Mouse (Mus musculus): Measurements from ENCODE around the gene Nop53. TPM values are rescaled to one million over a fixed set of nuclear protein-coding genes. Genes with fewer than 3 reads are reported as not detected.
"Not testable (repeated sequence)": the region's sequence is repeated elsewhere in the genome, so short reads cannot be mapped to it uniquely, and the experiment has no call there.

Gene Nop53
- total RNA-seq, 2 experiments from 2014 or later: 115 to 121 TPM

DNA sequence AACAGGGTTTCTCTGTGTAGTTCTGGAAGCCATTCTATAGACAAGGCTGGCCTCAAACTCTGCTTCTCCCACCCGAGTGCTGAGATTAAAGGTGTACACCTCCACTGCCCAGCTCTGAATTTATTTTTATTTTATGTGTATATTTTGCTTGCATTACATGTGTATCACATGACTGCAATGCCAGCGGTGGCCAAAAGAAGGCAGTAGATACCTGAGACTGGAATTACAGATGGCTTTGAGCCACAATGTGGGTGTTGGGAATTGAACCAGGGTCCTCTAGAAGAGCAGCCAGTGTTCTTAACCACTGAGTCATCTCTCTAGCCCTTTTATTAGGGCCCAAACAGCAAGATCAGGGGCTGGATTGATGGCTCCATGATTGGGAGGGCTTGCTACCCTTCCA lies 15.3 kb downstream of the Nop53 start:
- peak; percentile 55 for TF ChIP-seq CTCF (conservative IDR thresholded peaks at IDR 0.05)
- DNase-seq (ENCODE audit: low spot score in 2 of 2): no peak
- Histone ChIP-seq H3K4me3 (no peak overlapping the region), H3K27ac (no peak overlapping the region)

- Histone ChIP-seq H3K27ac (no peak overlapping the region), H3K4me3 (no peak overlapping the region)
- peak; percentile 80 for TF ChIP-seq CTCF (conservative IDR thresholded peaks at IDR 0.05)
- DNase-seq (ENCODE audit: low spot score in 2 of 2): peak in 1 of 2 experiments; percentile 49
Measured at GRCm38 (mm10) chr7:15929910-15930309, 16.0 kb downstream of the Nop53 start.

- DNase-seq (ENCODE audit: low spot score in 2 of 2): peak; percentile 92 to 93
- no peak for TF ChIP-seq CTCF (conservative IDR thresholded peaks at IDR 0.05)
- Histone ChIP-seq H3K4me3 (peak within 1 kb of the TSS; percentile 95), H3K27ac (peak within 1 kb of the TSS; percentile 100)
Measured at GRCm38 (mm10) chr7:15922220-15922773, 23.6 kb downstream of the Nop53 start, which contains the start of gene Selenow. Gene Selenow, minus strand, starts transcription at chr7:15922402.

DNA sequence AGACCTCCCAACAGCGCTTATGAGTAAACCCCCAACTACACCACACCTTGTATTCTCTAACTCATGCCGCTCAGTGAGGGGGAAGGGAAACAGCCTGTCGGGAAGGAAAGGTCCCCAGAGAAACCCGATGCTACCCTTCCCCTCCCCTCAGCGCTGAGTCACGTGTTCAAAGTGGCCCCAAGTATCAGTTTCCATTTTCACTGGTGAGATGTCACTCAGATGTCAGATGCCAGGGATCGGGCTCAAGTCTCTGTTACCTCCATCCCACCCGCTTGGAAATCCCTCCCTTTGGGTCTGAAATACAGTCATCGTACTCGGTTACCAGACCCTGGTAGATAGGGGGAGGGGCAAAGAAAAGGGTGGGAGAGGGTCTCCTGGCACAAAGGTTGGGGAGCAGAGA lies 24.1 kb downstream of the Nop53 start:
- DNase-seq (ENCODE audit: low spot score in 2 of 2): peak; percentile 23 to 39
- TF ChIP-seq CTCF (conservative IDR thresholded peaks at IDR 0.05): no peak
- Histone ChIP-seq H3K27ac (peak overlapping the region; percentile 100), H3K4me3 (peak overlapping the region; percentile 95)

DNA sequence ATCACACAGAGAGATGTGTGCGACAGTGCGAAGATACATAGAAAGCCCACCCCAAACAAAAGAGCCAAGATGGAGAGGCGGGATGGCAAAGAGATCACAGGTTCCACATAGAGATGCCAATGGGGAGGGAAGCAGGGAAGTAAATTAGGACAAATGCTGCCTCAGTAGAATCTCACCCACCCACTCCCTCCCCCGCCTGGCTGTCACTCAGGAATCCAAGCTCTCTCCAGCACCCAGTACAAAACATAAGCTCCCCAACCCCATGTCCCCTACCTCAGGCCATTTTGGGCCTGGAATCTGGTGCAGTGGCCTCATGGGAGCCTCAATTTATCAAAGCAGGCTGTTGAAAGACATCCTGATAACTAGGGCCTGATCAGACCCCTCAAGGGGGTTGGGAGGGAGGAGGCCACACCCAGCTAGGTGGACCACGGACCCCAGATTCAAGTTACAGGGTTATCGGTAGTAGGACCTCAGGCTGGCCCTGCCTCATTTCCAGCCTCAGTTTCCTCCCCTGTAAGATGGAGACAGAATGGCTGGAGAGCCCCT lies 25.2 kb downstream of the Nop53 start:
- Histone ChIP-seq H3K27ac (peak overlapping the region; percentile 100), H3K4me3 (peak overlapping the region; percentile 95)
- no peak for TF ChIP-seq CTCF (conservative IDR thresholded peaks at IDR 0.05)
- peak; percentile 45 to 58 for DNase-seq (ENCODE audit: low spot score in 2 of 2)

- peak overlapping the region; percentile 100 for H3K27ac ChIP-seq
- DNase-seq (ENCODE audit: low spot score in 2 of 2): no peak
- peak overlapping the region; percentile 95 for H3K4me3 ChIP-seq
- no peak for TF ChIP-seq CTCF (conservative IDR thresholded peaks at IDR 0.05)
Measured at GRCm38 (mm10) chr7:15919947-15920346, 25.9 kb downstream of the Nop53 start.

GRCm38 (mm10) chr7:15918371-15918770 lies 27.5 kb downstream of the Nop53 start:
- no peak for DNase-seq (ENCODE audit: low spot score in 2 of 2)
- TF ChIP-seq CTCF (conservative IDR thresholded peaks at IDR 0.05): no peak
- Histone ChIP-seq H3K4me3 (no peak overlapping the region), H3K27ac (no peak overlapping the region)

DNA sequence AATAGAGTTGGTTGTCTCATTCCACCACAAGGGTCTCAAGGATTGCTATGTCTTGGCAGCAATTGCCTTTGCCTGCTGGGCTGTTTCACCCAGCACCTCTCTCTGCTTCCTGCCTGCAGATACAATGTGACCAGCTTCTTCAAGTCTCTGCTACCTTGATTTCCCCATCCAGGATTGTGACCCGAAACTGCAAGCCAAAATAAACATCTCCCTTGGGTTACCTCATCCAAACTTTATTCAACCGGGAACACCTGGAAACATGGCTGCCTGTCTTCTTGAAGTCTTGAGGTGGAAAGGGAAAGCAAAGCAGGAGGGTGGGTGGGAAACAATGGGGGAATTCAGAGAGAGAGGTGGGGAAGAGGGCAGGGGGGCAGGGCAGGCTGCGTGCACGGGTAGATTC lies 28.9 kb downstream of the Nop53 start:
- no peak overlapping the region for H3K4me3 ChIP-seq
- no peak for TF ChIP-seq CTCF (conservative IDR thresholded peaks at IDR 0.05)
- H3K27ac ChIP-seq: no peak overlapping the region
- DNase-seq (ENCODE audit: low spot score in 2 of 2): no peak

DNA sequence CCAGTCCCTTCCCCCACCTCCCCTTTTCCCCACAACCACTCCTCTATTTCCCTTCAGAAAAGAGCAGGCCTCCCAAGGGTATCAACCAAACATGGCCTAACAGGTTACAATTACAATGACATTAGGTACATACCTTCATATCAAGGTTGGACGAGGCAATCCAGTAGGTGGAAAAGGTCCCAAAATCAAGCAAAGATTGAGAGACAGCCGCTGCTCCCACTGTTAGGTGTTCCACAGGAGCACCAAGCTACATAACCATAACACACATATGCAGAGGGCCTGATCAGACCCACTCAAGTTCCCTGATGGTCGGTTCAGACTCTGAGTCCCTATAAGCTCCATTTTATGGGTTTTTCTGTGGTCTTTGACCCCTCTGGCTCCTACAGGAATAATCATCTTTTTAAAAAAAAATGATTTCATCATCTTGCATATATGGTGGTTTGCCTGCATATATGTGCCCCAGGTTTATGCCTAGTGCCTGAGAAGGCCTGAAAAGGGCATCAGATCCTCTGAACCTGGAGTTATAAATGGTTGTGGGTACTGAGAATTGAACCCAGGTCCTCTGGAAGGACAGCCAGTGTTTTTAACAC lies 29.6 kb downstream of the Nop53 start:
- TF ChIP-seq CTCF (conservative IDR thresholded peaks at IDR 0.05): no peak
- Histone ChIP-seq H3K27ac (no peak overlapping the region), H3K4me3 (no peak overlapping the region)
- no peak for DNase-seq (ENCODE audit: low spot score in 2 of 2)

DNA sequence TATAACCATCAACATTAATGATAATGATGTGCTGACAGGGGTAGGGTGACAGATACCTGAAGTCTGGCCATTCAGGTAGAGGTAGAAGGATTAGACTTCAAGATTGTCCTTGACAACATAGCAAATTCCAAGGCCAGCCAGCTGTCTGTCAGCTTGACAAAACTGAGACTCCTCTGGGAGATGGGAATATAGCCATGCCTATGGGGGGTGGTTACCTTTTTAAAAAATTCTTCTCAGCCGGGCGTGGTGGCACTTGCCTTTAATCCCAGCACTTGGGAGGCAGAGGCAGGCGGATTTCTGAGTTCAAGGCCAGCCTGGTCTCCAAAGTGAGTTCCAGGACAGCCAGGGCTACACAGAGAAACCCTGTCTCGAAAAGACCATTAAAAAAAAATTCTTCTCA lies 30.2 kb downstream of the Nop53 start:
- H3K4me3 ChIP-seq; H3K27ac ChIP-seq; DNase-seq (ENCODE audit: low spot score in 2 of 2): not testable (repeated sequence)

DNA sequence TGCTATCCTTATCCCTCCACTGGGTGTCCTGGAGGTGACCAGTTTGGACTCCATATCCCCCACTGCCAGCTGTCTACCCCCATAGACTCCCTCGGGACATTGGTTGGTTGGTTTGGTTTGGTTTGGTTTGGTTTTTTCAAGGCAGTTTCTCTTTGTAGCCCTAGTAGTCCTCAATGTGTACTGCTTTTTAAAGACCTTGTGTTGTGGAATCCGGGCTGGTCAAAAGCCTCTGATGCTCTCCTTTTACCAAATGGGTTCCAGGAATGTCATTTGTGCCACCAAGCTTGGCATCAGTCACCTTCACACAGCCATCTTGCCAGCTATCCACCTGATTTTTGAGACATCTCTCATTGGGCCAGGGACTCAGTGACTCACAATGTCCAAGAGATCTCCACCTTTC lies 31.1 kb downstream of the Nop53 start:
- no peak overlapping the region for H3K4me3 ChIP-seq
- H3K27ac ChIP-seq: no peak overlapping the region
- TF ChIP-seq CTCF (conservative IDR thresholded peaks at IDR 0.05): no peak
- no peak for DNase-seq (ENCODE audit: low spot score in 2 of 2)

DNA sequence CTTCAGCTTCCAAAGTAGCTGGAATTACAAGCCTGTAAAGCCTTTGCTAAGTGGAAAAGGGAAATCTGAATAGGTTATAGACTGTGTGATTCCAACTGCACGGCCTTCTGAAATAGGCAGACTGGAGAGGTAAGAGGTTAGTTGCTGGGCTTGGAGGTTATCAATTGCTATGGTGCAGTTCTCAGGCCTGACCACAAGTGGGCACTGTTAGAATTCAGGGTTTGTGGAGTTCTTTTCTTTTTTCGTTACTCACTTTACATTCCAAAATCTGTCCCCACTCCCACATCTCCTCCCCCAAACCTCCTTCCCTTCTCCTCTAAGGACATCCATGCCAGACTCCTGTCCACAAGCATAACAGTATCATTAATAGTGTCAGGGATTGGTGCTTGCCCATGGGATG lies 31.6 kb downstream of the Nop53 start:
- H3K4me3 ChIP-seq: no peak overlapping the region

DNA sequence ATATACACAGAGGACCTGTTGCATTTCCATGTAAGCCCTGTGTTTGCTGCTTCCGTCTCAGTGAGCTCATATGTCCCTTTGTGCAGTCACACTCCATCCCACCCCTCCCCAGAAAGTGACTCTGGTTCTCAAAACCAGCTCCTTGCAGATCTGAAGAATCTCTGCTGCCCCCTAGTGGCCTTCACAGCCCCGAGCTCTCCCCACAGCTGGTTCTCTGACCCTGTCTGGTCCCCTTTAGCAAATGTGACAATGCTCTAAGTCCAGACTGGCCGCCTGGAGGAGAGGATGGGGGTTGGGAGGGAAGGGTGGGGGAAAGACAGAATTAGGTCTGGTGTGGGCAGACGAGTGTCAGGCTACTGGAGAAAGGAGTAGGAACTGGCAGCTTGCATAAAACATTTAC lies 33.7 kb downstream of the Nop53 start:
- TF ChIP-seq CTCF (conservative IDR thresholded peaks at IDR 0.05): peak; percentile 85
- DNase-seq (ENCODE audit: low spot score in 2 of 2): peak; percentile 67 to 80
- no peak overlapping the region for H3K4me3 ChIP-seq

More for the DNA sequence above, 31.6 kb downstream of the Nop53 start:
- TF ChIP-seq CTCF (conservative IDR thresholded peaks at IDR 0.05): peak; percentile 90
- DNase-seq (ENCODE audit: low spot score in 2 of 2): peak in 1 of 2 experiments; percentile 63
- no peak overlapping the region for H3K27ac ChIP-seq

GRCm38 (mm10) chr7:15910521-15910920 lies 35.4 kb downstream of the Nop53 start:
- no peak for TF ChIP-seq CTCF (conservative IDR thresholded peaks at IDR 0.05)
- no peak overlapping the region for H3K27ac ChIP-seq
- H3K4me3 ChIP-seq: no peak overlapping the region
- DNase-seq (ENCODE audit: low spot score in 2 of 2): no peak

More for the DNA sequence above, 33.7 kb downstream of the Nop53 start:
- H3K27ac ChIP-seq: no peak overlapping the region

All from layer of hippocampus, adult 2 months (tissue).